Mouse (Mus musculus): ENCODE results near the gene Cnnm2.
A peak's percentile ranks its signal among the peaks of the same experiment; 100 is the strongest.

The Cnnm2 gene

GRCm38 (mm10) chr19:46849443-46849997 is 88.1 kb downstream of the Cnnm2 start:
- no peak for DNase-seq

- DNase-seq = no peak
These were observed 94.8 kb downstream of the Cnnm2 start for GRCm38 (mm10) chr19:46856232-46856631.

DNA sequence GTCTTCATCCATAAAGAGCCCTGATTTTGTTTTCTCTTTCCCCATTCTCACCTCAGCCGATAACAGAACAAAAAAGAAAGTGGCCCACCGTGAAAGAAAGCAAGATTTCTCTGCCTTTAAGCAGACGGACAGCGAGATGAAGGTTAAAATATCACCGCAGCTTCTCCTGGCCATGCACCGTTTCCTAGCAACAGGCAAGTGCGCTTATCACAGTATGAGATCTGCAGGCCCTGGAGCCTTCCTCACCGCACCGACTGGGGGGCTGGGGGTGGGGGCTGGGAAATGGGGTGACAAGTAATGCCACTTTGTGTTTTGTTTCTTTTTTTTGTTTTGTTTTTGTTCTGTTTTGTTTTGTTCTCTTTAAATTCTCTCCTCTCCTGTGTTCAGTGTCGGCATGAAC is 95.4 kb downstream of the Cnnm2 start:
- no peak for DNase-seq

- peak; percentile 31 for DNase-seq
These were observed 96.0 kb downstream of the Cnnm2 start for GRCm38 (mm10) chr19:46857277-46857989.

DNA sequence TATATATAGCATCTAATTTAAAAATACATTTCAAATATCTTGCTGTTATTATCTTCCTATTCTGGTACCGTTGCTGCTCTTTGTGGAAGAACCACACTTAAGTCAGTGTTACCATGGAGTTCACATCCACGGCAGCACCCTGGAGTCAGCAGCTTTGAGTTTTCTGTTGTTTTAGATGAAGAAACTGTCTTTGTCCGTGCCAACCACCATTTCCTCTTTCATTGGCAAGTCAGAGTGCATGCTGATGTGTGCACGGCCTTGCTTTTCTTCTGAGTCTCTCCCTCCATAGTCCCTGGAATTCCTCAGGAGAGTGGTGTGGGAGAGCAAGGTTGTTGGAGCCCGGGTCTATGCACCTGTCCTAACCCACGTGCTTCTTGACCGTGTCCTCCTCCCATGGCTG is 96.8 kb downstream of the Cnnm2 start:
- DNase-seq = no peak

DNA sequence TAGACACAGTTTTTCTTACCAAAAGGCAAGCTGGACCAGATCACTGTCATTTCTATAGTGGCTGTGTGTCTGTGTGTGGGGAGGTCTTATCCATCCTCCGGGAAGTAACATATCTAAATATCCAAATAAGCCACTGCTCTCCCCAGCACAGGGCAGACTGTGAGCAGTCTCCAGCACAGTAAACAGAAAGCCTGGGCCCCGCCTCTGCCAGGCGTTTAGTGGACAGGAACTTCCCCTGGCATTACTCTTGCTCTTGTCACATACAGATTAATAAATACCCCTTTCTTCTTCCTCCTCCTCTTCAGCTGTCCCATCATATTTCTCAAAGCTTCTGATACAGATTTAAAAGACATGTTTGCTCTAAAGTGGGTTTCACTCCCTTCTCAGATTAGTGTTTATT is 101.2 kb downstream of the Cnnm2 start:
- no peak for DNase-seq

DNA sequence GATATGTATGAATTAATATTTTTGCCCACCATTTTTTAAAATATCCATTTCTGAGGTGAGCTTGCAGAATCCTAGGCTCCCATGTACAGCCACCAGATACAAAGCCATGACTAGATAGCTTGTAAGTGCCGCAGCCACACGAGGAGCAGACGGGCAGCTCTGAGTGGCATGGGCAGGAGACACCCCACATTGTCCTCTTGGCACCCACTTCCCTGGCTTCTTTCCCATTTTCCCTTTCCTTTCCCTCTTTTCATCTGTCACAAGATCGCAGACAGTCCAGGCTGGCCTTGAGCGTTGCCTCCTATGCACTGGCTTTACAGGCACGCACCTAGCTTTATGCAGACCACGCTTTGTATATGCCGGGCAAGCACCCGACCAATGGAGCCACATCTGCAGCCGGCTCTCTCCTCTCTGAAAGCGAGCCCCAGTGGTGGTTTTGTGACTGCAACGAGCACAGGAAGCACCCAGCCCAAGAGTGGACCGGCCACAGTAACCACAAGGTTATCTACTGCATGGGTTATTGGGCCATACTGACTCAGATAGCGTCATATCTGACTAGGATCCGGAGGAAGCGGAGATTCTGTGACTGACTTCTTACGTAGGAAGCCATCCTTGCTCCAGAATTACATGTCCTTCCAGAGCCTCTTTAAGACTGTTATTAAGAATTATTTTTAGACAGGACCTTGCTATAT is 102.0 kb downstream of the Cnnm2 start:
- DNase-seq = no peak

DNA sequence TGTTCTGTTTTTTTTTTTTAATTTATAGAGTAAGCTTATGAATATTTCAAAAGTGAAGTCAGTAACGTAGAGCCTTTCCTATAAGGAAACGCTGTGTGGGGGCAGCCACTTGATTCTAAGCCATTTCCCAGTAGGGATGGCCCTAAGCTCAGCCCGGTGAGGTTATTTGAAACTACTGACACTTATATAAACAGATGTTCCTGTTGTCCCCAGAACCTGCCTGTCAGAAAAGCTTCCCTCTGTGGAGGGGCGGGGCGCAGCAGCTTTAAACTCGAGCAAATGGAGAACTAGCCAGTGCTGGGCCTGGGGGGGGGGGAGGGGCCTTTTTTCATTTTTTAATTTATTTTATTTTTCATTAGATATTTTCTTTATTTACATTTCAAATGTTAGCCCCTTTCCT is 102.7 kb downstream of the Cnnm2 start:
- DNase-seq = no peak

DNA sequence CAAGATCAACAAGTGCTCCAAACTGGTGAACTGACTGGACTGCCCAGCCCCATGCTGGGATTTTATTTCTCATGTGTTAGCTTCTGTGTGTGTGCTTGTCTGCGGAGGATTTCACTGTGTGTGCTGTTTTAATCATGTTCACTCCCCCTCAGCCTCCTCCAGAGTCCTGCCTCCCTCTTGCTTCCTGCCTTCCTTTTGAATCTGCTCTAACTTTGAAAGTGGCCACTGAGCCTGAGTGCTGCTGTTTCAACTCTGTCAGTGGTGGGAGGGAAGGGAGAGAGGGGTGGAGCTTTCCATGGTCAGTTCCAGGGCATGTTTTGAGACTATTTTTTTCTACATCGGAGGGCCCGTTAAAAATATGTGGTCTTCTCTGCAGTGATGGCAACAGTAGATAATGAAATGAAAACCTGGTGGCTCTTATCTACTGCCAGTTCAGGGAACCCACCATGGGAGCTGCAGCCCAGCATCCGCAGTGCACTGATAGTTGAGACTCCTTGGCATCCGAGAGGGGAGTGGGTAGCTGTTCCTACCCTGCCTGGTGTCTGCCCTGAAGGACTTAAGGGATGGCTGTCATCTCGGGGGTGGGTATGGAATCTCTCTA is 103.4 kb downstream of the Cnnm2 start:
- no peak for DNase-seq

DNA sequence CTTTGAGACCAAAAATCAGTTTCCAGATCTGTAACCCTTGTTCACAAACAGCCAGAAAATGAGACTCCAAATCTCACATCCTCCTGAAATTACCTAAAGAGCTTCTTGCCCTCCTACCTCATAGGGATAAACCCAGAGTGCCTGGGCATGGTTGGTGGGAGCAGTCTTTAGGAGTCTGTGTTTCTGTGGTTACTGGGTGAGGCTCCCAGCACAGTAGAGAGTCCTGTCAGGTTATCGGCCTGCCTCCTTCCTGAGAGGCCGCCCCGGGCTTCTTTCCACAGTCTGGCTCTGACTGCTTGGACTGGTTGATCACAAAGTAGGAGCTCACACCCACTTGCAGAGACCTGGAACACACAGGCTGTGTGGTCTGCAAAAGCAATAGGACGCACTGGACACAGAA is 104.0 kb downstream of the Cnnm2 start:
- DNase-seq = no peak

- peak; percentile 37 for DNase-seq
These were observed 107.7 kb downstream of the Cnnm2 start for GRCm38 (mm10) chr19:46869049-46869448.

GRCm38 (mm10) chr19:46869526-46869925 is 108.1 kb downstream of the Cnnm2 start:
- peak; percentile 84 for DNase-seq

- DNase-seq = no peak
These were observed 109.7 kb downstream of the Cnnm2 start for GRCm38 (mm10) chr19:46871096-46871495.

DNA sequence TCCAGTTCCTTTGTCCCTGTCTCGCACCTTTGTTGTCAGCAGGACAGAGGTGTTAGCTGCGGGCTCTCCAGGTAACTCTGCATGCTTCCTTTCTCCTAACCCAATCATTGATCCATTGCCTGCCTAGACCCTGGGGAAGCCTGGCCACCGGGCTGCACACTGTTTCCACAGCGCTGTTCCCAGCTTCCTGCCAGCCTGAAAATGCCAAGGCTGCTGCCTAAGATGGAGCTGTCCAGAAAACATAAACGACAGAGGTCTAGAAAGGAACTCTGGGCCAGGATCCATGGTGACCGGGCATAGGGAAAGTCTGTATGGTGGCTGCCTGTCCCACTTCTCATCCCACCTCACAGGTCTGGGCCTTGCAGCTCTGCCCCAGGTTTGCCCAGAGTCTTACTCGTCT is 110.3 kb downstream of the Cnnm2 start:
- DNase-seq = no peak

- no peak for DNase-seq
These were observed 112.5 kb downstream of the Cnnm2 start for GRCm38 (mm10) chr19:46873924-46874323.

DNA sequence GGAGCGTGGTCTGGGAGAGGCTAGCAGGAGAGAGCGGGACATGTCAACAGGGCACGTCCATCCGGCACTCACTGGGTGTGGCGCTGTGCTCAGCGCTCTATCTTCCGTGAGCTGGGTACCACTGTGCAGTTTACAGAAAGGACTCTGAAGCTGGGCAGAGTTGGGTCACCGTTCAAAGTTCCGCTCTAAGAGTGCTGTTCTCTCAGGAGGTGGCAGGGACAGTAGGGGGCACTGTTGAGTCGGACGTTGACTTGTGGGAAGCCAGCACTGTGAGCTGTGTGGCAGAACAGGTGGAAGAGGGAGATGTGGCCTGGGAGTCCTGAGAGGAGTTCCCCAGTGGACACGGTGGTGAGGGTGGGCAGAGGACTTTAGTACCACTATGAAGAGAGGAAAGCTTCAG is 114.4 kb downstream of the Cnnm2 start:
- peak; percentile 89 for DNase-seq

- no peak for DNase-seq
These were observed 116.5 kb downstream of the Cnnm2 start for GRCm38 (mm10) chr19:46877886-46878285.

DNA sequence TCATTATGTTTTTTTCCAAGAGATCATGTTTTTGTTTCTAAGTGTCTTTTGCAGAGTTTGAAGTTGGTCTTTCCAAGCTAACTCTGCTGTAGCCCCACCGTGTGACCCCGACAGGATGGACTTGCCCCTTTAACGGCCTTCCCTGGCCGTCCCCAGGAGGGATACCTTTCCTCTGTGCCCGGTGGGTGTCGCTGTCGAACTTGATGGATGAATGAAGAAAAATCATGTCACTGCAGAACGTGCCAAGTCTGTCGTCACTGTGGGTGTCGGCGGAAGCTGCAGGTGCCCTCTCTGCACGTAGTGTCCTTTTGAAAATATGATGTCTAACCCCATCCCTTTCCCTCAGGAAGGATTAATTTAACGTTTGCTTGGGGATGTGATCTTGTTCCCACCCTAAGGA is 117.0 kb downstream of the Cnnm2 start:
- DNase-seq = peak; percentile 78

GRCm38 (mm10) chr19:46879876-46880275 is 118.5 kb downstream of the Cnnm2 start:
- no peak for DNase-seq

DNA sequence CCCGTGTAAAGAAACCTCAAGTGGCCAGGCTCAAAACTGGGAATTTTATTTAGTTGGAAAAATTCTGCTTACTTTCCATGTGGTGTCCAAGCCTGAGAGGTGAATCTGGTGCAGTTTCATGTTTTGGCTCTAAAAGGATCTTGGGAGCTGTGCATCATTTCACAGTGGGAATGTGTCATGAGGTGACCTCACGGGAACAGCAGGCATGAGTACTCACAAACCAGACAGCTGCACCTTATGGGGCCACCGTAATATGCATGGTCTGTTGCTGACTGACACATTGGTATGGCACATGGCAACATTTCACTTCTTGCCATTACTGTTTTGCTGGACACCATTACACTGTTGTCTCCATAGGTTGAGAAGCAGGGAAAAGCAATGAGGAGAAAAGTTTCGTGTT is 124.0 kb downstream of the Cnnm2 start:
- DNase-seq = no peak

GRCm38 (mm10) chr19:46886826-46887225 is 125.4 kb downstream of the Cnnm2 start:
- DNase-seq = no peak

- peak; percentile 76 for DNase-seq
These were observed 126.6 kb downstream of the Cnnm2 start for GRCm38 (mm10) chr19:46887811-46888527.

- DNase-seq = no peak
These were observed 128.3 kb downstream of the Cnnm2 start for GRCm38 (mm10) chr19:46889666-46890065.
